Mouse (Mus musculus): Measurements from ENCODE around the gene Plekhd1. TPM values are rescaled to one million over a fixed set of nuclear protein-coding genes. Genes with fewer than 3 reads are reported as not detected.

Plekhd1 gene
- total RNA-seq, 2 experiments from 2014 or later, result not detected

GRCm38 (mm10) chr12:80698526-80699143 is 6.2 kb downstream of the Plekhd1 start:
- ATAC-seq (ENCODE audit: poor library complexity, severe bottlenecking), result peak; percentile 30; the same call in 1 of the 2 replicates

GRCm38 (mm10) chr12:80699144-80699531 is 6.7 kb downstream of the Plekhd1 start:
- ATAC-seq (ENCODE audit: poor library complexity, severe bottlenecking), result no peak

GRCm38 (mm10) chr12:80701332-80701731 is 8.9 kb downstream of the Plekhd1 start:
- no peak for ATAC-seq (ENCODE audit: poor library complexity, severe bottlenecking)

- ATAC-seq (ENCODE audit: poor library complexity, severe bottlenecking), result no peak
These were observed 14.0 kb downstream of the Plekhd1 start for GRCm38 (mm10) chr12:80706208-80706914.

- no peak for ATAC-seq (ENCODE audit: poor library complexity, severe bottlenecking)
These were observed 14.7 kb downstream of the Plekhd1 start for GRCm38 (mm10) chr12:80706915-80707604.

GRCm38 (mm10) chr12:80715915-80716314 is 23.5 kb downstream of the Plekhd1 start:
- no peak for ATAC-seq (ENCODE audit: poor library complexity, severe bottlenecking)

- peak; percentile 40; the same call in 1 of the 2 replicates for ATAC-seq (ENCODE audit: poor library complexity, severe bottlenecking)
These were observed 26.8 kb downstream of the Plekhd1 start for GRCm38 (mm10) chr12:80719141-80719540.

- no peak for ATAC-seq (ENCODE audit: poor library complexity, severe bottlenecking)
These were observed 28.1 kb downstream of the Plekhd1 start for GRCm38 (mm10) chr12:80720507-80720906.

GRCm38 (mm10) chr12:80721458-80721857 is 29.1 kb downstream of the Plekhd1 start:
- no peak for ATAC-seq (ENCODE audit: poor library complexity, severe bottlenecking)

GRCm38 (mm10) chr12:80724853-80725559 is 32.6 kb downstream of the Plekhd1 start:
- peak; percentile 87 for ATAC-seq (ENCODE audit: poor library complexity, severe bottlenecking)

- ATAC-seq (ENCODE audit: poor library complexity, severe bottlenecking), result no peak
These were observed 35.8 kb downstream of the Plekhd1 start for GRCm38 (mm10) chr12:80728207-80728606.

- ATAC-seq (ENCODE audit: poor library complexity, severe bottlenecking), result no peak
These were observed 36.4 kb downstream of the Plekhd1 start for GRCm38 (mm10) chr12:80728814-80729213.

GRCm38 (mm10) chr12:80729758-80730530 is 37.6 kb downstream of the Plekhd1 start:
- no peak for ATAC-seq (ENCODE audit: poor library complexity, severe bottlenecking)

- ATAC-seq (ENCODE audit: poor library complexity, severe bottlenecking), result no peak
These were observed 38.2 kb downstream of the Plekhd1 start for GRCm38 (mm10) chr12:80730567-80730966.

- no peak for ATAC-seq (ENCODE audit: poor library complexity, severe bottlenecking)
These were observed 42.4 kb downstream of the Plekhd1 start for GRCm38 (mm10) chr12:80734526-80735470.

GRCm38 (mm10) chr12:80736464-80737282 is 44.3 kb downstream of the Plekhd1 start:
- no peak for ATAC-seq (ENCODE audit: poor library complexity, severe bottlenecking)

GRCm38 (mm10) chr12:80737283-80737600 is 44.9 kb downstream of the Plekhd1 start:
- no peak for ATAC-seq (ENCODE audit: poor library complexity, severe bottlenecking)

GRCm38 (mm10) chr12:80739482-80739881 is 47.1 kb downstream of the Plekhd1 start:
- no peak for ATAC-seq (ENCODE audit: poor library complexity, severe bottlenecking)

GRCm38 (mm10) chr12:80744614-80745013 is 52.2 kb downstream of the Plekhd1 start:
- ATAC-seq (ENCODE audit: poor library complexity, severe bottlenecking), result no peak

Data from megakaryocyte, adult 5-6 weeks (primary cell).